Mouse (Mus musculus) urinary bladder, adult 2 months (tissue): ENCODE results near the gene Camk2n2. TPM values are rescaled to one million over a fixed set of nuclear protein-coding genes. Genes with fewer than 3 reads are reported as not detected.
"Not testable (repeated sequence)": the region's sequence is repeated elsewhere in the genome, so short reads cannot be mapped to it uniquely, and the experiment has no call there.

Source experiments
- DNase-seq: peaks from one replicate; pipeline ENCODE4 v3.0.0; 2022; ENCODE audit warnings: low spot score
- polyA plus RNA-seq: library from polyadenylated mRNA; depleted of rRNA; stranded (reverse); fragments of >200 nt; gene quantifications from 2 replicates; pipeline ENCODE4 v1.2.3, GENCODE M21; 2012; rRNA removed

Gene Camk2n2
- 1.8 and 1.9 TPM in 2 replicates for polyA plus RNA-seq

DNA sequence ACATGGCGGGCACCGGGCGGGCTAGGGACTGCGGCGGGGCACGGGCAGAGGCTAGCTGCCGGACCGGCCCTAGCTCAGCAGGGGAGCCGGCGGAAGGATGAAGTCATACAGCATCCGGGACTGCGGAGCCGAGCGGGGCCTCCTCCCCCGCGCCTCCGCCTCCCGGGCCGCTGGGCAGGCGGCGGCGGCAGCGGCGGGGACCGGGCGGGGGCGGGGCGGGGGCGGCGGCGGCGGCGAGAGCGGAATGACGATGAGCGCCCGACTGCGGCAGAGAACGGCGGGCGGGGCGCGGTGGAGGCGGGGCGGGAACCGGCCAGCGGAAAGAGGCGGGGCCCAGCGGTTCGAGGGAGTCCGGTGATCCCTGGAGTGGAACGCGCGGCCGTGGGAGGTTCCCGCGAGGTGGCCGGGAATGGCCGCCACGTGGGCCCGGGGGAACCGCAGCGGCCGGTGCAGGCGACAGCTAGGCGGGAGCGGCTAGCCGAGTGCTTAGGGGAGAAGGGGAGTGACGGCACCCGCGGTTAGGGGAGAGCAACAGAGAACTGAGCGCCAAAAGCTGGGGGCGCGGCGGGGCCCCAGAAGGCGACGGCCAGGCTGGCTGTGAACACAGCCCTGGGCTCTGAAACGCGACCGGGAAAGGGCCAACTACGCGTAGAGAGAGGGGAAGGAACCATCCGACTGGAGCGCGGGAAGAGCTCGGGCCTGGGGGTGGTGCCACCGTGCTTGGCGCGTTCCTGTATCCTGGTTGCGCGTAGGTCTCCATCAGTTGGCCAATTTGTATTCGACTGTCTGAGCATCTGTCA is at the start of gene Camk2n2:
TSS of gene Camk2n2 (minus strand) at position 97 of the 800 bp plus-strand sequence.
- DNase-seq = peak; percentile 41

DNA sequence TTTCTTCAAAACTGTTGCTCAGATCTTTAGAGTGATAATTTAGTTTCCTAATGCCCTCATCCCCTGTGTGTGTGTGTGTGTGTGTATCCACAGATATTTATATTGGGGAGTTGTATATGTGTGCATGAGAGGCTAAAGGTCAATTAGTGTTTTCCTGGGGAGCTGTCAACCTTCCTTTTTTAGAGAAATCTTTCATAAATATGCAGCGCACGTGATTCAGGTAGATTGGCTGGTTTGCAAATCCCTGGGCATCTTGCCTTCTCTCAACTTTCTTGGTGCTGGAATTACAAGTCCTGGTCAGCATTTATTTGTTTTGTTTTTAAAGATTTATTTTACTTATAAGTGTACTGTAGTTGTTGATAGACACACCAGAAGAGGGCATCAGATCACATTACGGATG is 49.2 kb upstream of the Camk2n2 start:
- no peak for DNase-seq

DNA sequence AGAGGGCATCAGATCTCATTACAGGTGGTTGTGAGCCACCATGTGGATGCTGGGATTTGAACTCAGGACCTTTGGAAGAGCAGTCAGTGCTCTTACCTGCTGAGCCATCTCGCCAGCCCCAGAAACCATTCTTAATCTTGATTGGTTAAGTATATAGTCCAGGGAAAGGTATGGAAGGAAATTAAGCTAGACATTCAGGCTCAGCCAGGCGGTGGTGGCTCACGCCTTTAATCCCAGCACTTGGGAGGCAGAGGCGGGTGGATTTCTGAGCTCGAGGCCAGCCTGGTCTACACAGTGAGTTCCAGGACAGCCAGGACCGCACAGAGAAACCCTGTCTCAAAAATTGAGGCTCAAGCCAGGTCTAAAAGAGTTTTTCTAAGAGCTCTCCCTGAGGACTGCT is 46.9 kb upstream of the Camk2n2 start, which contains the start of gene Eif4g1:
TSS of gene Eif4g1 (plus strand) at position 301 of the 400 bp plus-strand sequence.
- not testable (repeated sequence) for DNase-seq

DNA sequence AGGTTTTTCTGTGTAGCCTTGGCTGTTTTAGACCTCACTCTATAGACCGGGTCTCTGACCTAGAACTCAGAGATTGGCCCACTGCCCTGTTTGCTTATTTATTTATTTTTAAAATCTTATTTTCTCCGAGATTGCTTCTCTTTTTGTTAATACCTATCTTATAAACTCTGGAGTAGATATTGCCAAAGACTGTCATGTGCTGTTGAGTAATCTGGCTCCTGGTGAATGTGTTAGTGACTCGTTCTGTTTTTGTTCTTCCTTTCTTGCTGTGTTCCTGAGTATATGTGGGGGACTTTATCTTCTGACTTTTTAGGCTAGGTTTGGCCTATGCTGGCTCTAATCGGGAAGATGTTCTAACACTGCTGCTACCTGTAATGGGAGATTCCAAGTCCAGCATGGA is 36.6 kb upstream of the Camk2n2 start:
- no peak for DNase-seq

DNA sequence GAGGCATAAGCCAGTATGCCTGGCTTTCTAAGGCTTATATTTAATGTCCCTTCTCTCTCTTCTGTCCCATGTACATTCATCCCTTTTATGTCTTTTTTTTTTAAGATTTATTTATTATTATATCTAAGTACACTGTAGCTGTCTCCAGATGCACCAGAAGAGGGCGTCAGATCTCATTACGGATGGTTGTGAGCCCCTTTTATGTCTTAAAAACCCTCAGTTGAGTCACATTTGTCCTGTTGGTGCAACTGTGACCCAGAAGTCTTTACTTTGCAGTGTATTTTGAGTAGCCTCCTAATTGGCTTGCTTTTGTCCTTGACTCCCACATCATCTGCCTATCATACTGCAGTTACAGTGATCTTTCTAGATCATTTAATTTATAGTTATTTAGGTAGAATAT is 32.2 kb upstream of the Camk2n2 start:
- no peak for DNase-seq

DNA sequence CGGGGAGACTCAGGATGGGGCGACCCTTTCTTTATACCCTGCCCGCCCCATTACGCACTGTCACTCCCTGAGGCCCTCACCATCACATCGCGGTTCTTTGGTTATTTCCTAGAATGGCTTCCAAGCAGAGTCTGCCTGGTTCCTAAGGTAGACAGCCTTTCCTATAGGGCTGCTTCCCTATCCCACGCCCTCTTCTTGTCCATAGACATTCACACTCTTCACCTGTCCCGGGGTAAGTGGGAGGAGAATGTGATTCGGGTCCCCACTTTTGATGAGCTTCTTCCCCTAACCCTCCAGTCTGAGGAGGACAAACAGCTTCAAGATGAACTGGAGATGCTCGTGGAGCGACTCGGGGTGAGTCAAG is 30.8 kb upstream of the Camk2n2 start:
- DNase-seq = no peak

DNA sequence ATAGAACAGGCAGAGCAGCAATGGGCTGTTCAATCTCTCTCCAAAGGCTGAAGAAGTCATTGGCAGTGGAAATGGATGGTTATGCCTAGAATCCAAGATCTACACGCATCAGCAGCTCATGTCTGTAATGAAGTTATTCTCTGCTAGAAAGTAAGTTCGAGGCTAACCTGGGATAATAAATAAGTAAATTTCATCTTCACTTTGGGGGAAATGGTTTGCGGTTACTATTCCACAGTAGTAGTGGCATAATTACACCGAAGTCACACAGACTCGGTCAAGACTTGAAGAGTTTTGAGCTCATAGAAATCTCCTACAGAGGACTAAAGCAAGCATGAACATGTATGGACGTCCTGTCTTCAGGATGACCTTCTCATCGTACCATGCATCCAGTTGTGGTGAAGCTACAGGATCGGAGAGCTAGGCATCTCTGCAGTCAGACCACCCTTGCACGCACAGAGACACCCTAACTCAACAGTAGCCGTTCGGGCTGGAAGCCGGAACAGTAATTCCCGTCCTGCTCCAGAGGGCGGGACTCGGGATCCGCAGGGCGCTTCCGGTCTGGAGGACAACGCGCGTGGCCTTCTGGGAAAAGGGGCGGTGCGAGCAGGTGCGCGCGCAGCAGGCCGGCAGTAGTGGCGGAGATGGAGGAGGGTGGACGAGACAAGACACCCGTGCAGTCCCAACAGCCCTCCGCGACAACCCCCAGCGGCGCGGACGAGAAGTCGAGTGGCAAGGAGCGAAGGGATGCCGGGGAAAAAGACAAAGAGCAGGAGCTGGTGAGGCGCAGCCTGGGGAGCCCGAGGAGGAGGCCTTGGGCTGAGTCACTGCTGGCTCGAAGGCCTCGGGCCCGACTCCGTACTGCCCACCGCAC is 30.2 kb upstream of the Camk2n2 start, which contains the start of gene Psmd2:
TSS of gene Psmd2 (plus strand) at position 577 of the 871 bp plus-strand sequence.
- peak; percentile 93 for DNase-seq

DNA sequence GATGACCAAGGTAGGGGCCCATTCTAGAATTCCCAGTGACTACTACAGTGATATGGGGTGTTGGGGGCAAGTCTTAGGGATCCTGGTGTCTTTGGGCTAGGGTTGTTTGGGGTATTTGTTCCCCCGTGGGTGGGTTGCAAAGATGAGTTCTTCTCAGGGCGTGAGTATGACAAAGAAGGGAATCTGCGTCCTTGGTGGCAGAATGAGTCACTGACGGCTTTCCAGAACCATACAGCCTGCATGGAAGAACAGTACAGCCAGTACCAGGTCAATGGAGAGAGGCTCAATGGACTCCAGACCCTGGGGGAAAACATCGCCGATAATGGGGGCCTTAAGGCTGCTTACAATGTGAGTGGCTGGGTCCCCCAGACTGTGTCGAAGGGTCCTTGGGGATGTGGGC is 22.8 kb upstream of the Camk2n2 start:
- no peak for DNase-seq

DNA sequence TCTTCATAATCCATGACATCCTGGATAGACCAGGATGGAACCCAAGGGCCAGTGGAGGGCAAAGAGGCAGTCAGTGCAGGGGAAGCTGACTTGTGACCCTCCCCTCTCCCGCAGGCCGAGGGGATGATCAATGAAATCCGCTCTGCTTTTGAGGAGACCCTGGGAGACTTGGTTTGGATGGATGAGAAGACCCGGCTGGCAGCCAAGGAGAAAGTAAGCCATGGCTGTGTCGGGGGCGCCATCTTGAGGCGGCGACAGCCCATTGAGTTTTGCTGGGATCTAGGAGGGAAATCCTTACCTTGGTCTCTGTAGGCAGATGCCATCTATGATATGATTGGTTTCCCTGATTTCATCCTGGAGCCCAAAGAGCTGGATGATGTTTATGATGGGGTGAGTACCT is 21.1 kb upstream of the Camk2n2 start:
- peak; percentile 44 for DNase-seq

DNA sequence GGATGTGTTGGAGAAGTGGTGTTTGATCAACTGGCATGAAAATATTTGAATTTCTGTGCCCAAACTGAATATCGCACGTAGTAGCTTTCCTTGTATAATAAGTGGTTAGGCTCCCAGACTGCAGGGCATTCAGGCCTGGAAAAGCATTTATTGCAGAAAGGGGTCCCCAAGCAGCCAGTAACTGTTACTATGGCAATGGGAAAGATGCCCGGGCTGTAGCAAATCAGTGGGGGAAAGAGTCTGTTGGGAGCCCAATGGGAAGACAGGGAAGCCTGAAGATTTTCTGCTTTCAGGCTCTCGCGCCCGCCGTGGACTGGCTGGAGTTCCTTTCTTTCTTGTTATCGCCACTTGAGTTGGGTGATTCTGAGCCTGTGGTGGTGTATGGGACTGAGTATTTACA is 17.3 kb upstream of the Camk2n2 start:
- no peak for DNase-seq

DNA sequence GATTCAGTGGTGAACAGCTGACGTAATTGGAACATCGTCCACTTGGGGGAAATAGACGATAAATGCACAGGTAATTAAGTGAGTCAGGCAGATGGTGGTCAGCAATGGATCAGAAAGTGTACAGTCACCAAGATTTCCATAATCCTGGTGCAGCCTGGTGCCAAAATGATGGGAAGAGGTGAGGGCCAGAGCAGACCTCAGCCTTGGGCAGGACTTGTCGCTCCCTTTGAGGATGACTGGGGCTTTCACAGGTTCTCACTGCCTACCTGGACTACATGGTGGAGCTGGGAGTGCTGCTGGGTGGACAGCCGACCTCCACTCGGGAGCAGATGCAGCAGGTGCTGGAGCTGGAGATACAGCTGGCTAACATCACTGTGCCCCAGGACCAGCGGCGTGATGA is 16.3 kb upstream of the Camk2n2 start:
- no peak for DNase-seq

DNA sequence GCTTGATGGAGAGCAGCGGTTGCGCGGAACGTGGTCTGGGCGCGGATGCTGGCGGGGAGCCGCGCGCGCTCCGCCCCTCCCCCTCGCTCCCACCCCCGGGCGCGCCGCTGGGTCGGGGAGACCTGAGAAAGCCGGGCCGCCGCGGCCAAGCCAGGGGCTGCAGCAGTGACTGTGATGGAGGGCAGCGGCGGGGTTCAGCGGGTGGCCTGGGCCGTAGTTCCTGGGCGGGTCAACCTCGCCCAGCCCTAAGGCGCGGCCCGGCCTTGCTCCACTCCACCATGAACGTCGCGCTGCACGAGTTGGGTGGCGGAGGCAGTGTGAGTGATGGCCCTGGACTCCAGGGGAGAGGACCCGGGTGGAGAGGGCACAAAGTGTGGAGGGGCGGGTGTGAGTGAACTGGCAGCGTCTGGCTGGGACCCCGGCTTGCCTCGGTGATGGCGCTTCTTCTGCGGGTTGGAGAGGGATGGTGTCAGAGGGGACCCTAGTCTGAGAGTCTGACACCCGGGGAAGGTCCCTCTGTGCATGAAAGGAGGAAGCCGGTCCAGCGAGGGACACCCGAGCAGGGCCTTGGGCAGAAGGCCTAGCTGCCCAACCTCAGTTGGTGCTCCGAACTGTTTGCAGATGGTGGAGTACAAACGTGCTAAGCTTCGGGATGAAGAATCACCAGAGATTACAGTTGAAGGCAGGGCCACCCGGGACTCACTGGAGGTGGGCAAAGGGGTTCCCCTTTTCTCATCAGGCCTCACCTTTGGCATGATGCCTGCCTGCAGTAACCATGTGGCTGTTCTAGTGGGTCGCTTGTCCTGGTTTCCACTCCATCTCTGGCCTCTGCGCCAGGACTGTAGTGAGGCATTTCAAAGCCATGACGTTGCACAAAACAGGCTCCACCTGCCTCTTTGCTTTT is 8.9 kb upstream of the Camk2n2 start, which contains the start of gene Ece2:
TSS of gene Ece2 (plus strand) at position 98 of the 904 bp plus-strand sequence.
- no peak for DNase-seq

DNA sequence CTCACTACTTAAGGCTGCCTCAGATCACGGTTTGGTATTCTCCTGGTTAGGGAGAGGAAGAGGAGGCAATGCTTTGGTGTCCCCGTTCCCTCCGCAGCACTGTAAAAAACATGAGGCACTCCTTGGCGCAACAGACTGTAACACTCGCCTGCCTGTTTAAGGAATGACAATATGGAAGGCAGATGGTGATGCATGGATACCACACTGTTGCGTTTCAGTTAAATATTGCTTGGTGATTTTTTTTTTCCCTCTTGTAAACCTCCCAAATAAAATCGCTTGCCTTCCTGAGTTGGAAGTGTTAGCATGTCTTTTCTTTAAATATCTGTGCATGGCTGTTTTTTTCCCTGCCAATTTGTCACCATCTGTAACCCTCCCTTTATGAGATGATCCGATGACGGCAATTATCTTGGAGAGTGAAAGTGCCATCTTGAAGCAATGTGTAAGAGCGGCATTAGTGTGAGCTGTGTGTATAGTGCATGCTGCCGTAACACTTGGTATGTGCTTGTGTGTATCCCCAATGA is 7.8 kb upstream of the Camk2n2 start:
- DNase-seq = no peak

DNA sequence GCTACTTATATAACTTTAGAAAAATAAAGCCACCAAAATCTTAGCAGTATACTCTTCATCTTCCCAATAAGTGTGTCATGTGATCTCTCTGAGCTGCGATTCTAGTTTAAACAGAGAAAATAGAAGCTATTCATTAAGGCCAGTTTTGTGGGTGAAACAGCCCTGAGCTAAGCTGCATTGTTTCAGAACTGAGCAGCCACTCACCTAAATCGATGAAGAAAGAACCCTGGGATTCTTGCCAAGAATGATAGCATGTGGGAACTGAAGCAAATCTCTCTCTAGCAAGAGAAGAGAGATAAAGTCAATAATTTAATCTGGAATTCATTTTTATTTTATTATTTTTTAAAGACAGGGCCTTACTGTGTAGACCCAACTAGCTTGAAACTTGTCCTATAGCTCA is 2.1 kb upstream of the Camk2n2 start:
- DNase-seq = no peak

DNA sequence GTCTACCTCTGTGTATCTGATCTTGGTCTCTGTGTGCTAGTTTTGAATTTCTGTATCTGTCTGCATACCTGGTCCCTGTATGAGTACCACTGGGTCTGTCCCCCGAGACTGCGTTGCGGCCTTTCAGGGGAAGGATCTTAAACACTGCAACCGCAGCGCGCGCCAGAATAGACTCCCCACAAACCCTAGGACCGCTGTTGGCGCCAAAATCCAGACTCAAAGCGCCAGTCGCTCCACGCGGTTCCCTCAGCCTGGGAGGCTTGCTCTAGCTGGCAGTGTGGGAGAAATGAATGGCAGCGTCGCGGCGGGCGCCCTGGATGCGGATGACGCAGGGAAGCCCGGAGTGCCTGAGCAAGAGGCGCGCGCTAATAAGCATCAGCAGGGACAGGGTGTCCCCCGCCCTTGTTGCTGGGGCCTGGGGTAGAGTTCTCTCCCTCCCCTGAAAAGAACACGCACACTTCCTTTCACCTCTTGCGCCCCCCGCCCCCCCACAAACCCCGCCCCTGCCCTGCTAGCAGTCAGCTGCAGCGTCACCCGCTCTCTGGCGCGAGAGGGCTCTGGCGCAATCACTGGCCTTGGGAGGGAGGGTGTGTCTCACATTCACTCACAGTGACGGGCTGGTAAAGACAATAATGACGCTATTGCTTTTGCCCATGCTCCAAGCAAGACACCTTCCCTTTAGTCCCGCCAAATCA is 1.1 kb upstream of the Camk2n2 start:
- DNase-seq = no peak

DNA sequence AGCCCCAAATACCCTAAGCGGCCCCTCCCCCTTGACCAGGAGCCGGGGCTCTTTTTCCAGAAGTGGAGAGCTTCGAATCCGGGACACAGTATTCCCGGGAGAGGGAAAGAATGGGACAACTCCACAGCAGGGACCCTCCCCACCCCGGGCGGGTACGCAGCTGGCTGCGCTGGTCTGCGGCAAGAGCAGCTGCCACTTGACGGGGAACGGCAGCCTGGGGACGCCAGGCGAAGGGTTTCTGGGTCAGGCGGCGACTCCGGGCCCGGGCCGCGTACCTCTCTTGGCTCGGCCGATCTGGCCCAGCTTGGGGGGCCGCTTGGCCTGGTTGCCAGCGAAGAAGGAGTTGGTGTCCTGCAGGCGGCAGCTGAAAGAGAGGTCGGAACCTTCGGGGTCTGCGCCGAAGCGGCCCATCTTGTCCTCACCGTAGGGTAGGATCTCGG is 316 bp downstream of the Camk2n2 start:
- no peak for DNase-seq

DNA sequence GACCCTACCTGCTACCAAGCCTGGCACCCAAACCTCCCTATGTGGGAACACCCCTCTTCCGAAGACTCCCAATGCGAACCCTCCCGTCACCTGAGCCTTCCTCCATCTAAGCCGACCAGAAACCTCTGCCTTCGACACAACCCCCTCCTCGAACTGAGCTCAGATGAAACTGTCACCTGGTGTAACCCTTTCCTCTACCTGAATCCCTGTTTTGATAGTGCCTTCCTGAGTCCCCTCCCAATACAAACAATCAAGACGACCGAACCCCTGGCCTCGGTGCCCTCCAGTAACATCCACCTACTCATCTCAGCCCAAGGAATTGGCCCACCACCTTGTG is 720 bp downstream of the Camk2n2 start:
- no peak for DNase-seq

DNA sequence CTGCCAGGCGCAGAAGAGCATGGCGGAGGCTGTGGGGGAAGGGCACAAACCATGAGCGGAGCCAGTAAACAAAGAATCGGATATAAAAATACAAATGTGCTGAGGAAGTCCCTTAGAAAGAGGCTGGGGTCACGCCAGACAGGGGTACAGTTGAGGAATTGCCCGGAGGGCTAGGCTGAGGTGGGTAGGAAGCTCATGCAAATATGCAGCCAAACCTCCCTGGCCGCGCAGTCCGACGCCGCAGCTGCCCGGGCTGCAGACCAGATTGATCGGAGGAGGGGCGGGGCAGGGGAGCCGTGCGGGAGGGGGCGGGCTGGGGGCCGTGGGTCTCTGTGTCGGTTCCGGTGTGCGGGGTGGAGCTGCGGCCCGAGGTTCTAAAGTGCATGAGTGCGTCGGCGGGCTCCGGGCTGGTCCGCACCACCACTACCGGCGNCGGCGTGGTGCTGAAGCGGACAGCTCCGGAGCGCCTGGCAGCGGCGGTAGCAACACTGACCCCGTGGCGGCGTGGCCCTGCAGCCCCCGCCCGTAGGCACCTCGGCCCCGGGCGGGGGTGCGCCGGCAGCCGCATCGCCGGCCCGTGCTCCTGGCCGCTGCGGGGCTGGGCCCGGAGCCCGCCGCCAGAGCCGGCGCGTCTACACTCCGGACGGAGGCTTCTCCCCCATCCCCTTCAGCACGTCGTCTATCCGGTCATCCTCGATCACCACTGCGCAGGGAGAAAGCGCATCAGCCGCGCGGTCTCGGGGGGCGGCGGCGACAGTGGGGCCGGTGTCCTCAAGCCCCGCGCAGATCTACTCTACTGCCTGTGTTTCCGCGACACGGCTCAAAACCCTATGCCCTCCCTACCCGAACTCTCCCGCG is 1.3 kb downstream of the Camk2n2 start:
- DNase-seq = no peak

DNA sequence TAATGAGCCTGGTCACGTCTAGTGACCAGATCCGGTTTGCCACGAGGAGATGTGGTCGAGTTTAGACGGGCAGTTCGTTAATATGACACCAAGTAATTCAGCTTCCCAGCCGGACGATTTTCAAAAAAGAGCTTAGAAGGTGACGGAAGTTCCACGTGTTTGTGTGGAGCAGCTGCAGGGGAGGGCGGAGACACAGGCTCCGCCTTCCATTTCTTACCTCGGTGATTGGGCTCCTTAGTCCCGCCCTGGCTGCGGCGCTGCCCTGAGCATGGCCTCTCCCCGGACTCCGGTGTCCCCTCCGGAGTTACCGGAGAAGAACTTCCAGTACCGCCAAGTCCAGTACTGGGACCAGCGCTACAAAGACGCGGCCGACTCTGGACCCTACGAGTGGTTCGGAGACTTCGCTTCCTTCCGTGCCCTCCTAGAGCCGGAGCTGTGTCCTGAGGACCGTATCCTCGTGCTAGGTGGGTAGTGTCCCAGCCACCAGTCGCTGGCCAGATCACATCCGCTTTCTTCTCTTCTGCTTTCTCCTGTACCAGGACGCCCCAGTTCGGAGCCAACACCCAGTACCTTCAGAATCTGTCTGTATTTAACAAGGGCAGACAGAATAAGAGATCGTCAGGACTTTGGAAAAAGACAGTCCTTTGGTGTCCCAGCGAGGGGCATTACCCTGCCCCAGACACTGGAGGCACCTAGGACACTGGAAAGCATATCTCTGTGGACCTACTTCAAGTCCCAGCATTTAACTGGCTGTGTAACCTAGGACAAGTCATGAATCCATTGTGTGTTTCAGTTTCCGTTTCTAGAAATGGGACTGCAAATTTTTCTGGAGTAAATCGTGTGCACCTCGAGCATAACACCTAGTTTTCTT is 9.5 kb downstream of the Camk2n2 start, which contains the start of the genes Eef1akmt4, Gm49333 and Alg3:
TSS of gene Eef1akmt4 (plus strand) at position 237 of the 871 bp plus-strand sequence.
TSS of gene Gm49333 (plus strand) at position 254 of the 871 bp plus-strand sequence.
TSS of gene Alg3 (minus strand) at position 379 of the 871 bp plus-strand sequence.
- peak; percentile 70 for DNase-seq
